Mouse (Mus musculus) adrenal gland, adult 2 months (tissue): Measurements from ENCODE around the gene Mid1. TPM values are rescaled to one million over a fixed set of nuclear protein-coding genes. Genes with fewer than 3 reads are reported as not detected.
"Not testable (repeated sequence)": the region's sequence is repeated elsewhere in the genome, so short reads cannot be mapped to it uniquely, and the experiment has no call there.

Experiments
- DNase-seq: peaks from one replicate; pipeline ENCODE4 v3.0.0; 2021
- polyA plus RNA-seq: library from polyadenylated mRNA; depleted of rRNA; stranded (reverse); fragments of >200 nt; gene quantifications from 2 replicates; pipeline ENCODE4 v1.2.3, GENCODE M21; 2012
- total RNA-seq, 2 experiments: library from RNA; stranded (reverse); gene quantifications; 2 replicates each; pipeline ENCODE4 v1.2.3; 2021

Gene Mid1
- total and polyA plus RNA-seq, 3 experiments: 10.9 to 19.2 (median 15.0) TPM

- DNase-seq: not testable (repeated sequence)
These were observed 286.6 kb downstream of the Mid1 start for GRCm38 (mm10) chrX:169971562-169971961.

GRCm38 (mm10) chrX:169972131-169972530 lies 287.1 kb downstream of the Mid1 start:
- DNase-seq: not testable (repeated sequence)

GRCm38 (mm10) chrX:169972791-169973494 lies 287.9 kb downstream of the Mid1 start:
- peak; percentile 30 for DNase-seq

DNA sequence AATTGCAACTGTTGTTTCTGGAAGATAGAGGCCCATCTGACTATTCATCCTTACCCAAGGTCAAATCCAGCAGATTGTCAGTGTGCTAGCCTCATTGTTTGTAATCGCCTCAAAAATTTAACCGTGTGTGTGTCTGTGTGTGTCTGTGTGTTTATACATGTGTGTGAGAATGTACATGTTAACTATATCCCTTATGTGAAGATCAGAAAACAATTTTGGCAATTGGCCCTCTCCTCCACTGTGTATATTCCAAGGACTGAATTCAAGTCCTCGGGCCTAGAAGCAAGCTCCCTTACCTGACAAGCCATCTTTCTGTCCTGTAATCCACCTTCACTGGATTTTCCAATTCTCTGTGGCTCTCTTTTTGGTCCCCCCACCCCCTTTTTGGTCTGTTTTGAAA lies 288.8 kb downstream of the Mid1 start:
- peak; percentile 59 for DNase-seq

GRCm38 (mm10) chrX:169974456-169974855 lies 289.5 kb downstream of the Mid1 start:
- not testable (repeated sequence) for DNase-seq

- not testable (repeated sequence) for DNase-seq
These were observed 290.0 kb downstream of the Mid1 start for GRCm38 (mm10) chrX:169974974-169975373.

- DNase-seq: peak; percentile 39
These were observed 290.7 kb downstream of the Mid1 start for GRCm38 (mm10) chrX:169975681-169976131.

DNA sequence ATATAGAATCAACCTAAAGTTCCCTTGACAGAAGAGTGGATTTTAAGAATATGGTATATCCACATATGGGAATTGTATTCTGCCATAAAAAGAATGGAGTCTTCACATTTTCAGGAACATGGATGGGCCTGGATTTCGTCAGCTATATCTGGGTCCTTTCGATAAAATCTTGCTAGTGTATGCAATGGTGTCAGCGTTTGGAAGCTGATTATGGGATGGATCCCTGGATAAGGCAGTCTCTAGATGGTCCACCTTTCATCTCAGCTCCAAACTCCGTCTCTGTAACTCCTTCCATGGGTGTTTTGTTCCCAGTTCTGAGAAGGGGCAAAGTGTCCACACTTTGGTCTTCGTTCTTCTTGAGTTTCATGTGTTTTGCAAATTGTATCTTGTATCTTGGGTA lies 291.3 kb downstream of the Mid1 start:
- DNase-seq: not testable (repeated sequence)

DNA sequence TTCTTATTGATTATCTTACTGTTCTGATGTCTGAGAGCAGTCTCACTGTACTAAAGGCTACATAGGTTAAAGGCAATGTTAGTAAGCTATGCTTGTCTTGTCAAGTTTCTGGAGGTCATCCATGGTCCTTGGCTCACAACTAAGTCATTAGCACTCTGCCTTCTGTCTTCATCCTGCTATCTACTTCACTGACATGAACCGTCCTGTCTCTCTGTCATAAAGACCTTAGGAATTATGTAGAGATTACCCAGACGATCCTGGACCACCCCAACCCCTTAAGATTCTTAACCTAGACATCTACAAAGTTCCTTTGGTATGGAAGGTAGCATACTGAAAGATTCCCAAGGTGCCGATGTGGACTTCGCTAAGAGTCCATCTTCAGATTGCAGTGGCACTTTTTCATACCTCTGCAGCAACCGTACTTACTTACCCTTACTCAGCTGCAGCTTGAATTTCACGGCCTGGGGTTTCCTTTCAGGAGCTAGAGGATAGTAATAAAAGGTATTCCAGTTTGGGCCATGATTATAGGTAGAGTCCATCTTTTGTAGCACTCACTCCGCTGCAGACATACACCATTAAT lies 292.9 kb downstream of the Mid1 start:
- DNase-seq: not testable (repeated sequence)

GRCm38 (mm10) chrX:169978436-169979381 lies 293.7 kb downstream of the Mid1 start:
- peak; percentile 70 for DNase-seq

DNA sequence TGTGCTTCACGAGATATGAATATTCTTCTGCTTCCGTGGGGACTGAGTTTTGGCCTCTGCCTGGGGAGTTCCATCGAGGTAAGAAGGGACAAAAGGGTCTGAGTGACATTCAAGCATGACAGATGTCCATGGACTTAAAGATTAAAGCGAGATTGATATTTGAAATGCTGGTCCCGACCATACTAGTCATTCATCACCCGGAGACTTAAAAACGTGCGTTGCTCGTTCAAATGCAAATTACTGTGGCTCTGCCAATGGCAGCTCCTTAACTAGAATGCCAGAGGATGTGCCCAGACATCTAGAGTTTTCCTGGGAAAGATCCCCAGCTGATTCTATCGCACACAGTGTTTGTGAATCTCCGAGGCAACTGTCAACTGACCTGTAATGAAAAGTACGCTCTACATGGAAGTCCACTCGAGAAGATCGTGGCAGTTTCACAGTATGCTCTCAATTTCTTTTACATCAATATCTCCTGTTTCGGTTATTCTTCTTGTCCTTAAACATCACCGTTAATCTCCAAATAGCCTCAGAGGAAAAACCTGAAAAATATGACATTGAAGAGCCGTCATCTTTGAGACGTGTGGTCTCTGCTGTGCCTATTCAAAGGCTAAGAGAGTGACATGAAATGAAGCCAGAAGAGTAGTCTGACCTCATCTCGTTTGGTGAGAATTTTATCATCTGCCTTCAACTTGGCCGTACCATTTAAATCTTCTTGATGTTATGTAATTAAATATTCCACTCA lies 294.6 kb downstream of the Mid1 start:
- peak; percentile 24 for DNase-seq

- DNase-seq: peak; percentile 43
These were observed 295.2 kb downstream of the Mid1 start for GRCm38 (mm10) chrX:169980203-169980556.

GRCm38 (mm10) chrX:169980809-169981289 lies 295.9 kb downstream of the Mid1 start:
- peak; percentile 63 for DNase-seq

- peak; percentile 28 for DNase-seq
These were observed 296.8 kb downstream of the Mid1 start for GRCm38 (mm10) chrX:169981761-169982181.

- DNase-seq: not testable (repeated sequence)
These were observed 297.8 kb downstream of the Mid1 start for GRCm38 (mm10) chrX:169982606-169983400.

GRCm38 (mm10) chrX:169983401-169984165 lies 298.6 kb downstream of the Mid1 start:
- not testable (repeated sequence) for DNase-seq

- not testable (repeated sequence) for DNase-seq
These were observed 299.3 kb downstream of the Mid1 start for GRCm38 (mm10) chrX:169984331-169984730.

- DNase-seq: not testable (repeated sequence)
These were observed 299.9 kb downstream of the Mid1 start for GRCm38 (mm10) chrX:169984853-169985252.

GRCm38 (mm10) chrX:169985796-169986195 lies 300.8 kb downstream of the Mid1 start:
- peak; percentile 45 for DNase-seq
